Mouse (Mus musculus) heart, postnatal 0 days (tissue): ENCODE measurements around the gene Nol4l. TPM values are rescaled to one million over a fixed set of nuclear protein-coding genes. Genes with fewer than 3 reads are reported as not detected.

Experiments used
- ATAC-seq: fragments of 200-750 bp; cut with Nextera tagmentation; 2 replicates; pipeline ENCODE4 v1.8.0; 2017; ENCODE audit warnings: low read depth, moderate number of reproducible peaks, moderate library complexity; ENCODE audit not compliant: insufficient read depth
- DNase-seq: peaks from one replicate; pipeline ENCODE4 v3.0.0-alpha.2; 2016; ENCODE audit warnings: low spot score
- H3K27ac ChIP-seq: fragments of 300-500 bp; sonication (generic); 2 replicates; pipeline ENCODE4 v1.5.1; 2014; ENCODE audit warnings: low read depth, mild to moderate bottlenecking
- H3K27me3 ChIP-seq: fragments of 300-500 bp; sonication (generic); 2 replicates; pipeline ENCODE4 v1.6.1; 2014; ENCODE audit warnings: low read length, mixed read lengths; ENCODE audit not compliant: control insufficient read depth, insufficient read depth
- H3K36me3 ChIP-seq: fragments of 300-500 bp; sonication (generic); replicated peaks from 2 replicates; pipeline ENCODE4 v1.6.1; 2014; ENCODE audit warnings: low read length, mixed read lengths; ENCODE audit not compliant: control insufficient read depth, insufficient read depth
- H3K4me1 ChIP-seq: fragments of 300-500 bp; sonication (generic); 2 replicates; pipeline ENCODE4 v1.6.1; 2014; ENCODE audit warnings: antibody characterized with exemption; ENCODE audit not compliant: control insufficient read depth, insufficient read depth
- H3K4me2 ChIP-seq: fragments of 300-500 bp; sonication (generic); 2 replicates; pipeline ENCODE4 v1.6.1; 2014; ENCODE audit warnings: low read depth, mild to moderate bottlenecking, low read length, moderate library complexity
- H3K4me3 ChIP-seq: fragments of 300-500 bp; sonication (generic); 2 replicates; pipeline ENCODE4 v1.5.1; 2014; ENCODE audit warnings: low read depth, low read length
- H3K9ac ChIP-seq: fragments of 300-500 bp; sonication (generic); replicated peaks from 2 replicates; pipeline ENCODE4 v1.6.1; 2014; ENCODE audit warnings: low read depth, low read length, mixed read lengths
- H3K9me3 ChIP-seq: fragments of 300-500 bp; sonication (generic); replicated peaks from 2 replicates; pipeline ENCODE4 v1.6.1; 2016; ENCODE audit warnings: low read length; ENCODE audit not compliant: control insufficient read depth
- CTCF ChIP-seq: IDR thresholded peaks from 2 replicates; pipeline ENCODE4 v1.5.1; 2016; ENCODE audit warnings: antibody characterized with exemption, control low read depth, low read depth
- EP300 ChIP-seq: IDR thresholded peaks from 2 replicates; pipeline ENCODE4 v1.6.1; 2016; ENCODE audit warnings: antibody characterized with exemption, low read depth
- WGBS: fragments of 180-500 bp; shearing (Covaris S2); extraction: QIAGEN DNeasy Blood & Tissue Kit; methylation state at CpG from one replicate; pipeline ENCODE4 v1.1.7; 2014; 5-methylcytosine and 5-hydroxymethylcytosine counted together
- polyA plus RNA-seq: library from polyadenylated mRNA; unstranded; fragments of >200 nt; fragmentation: Nextera tagmentation; extraction: Ambion mirVana; gene quantifications from 2 replicates; pipeline ENCODE4 v1.2.1, GENCODE M21; 2015
- total RNA-seq: library from RNA; depleted of rRNA; stranded (reverse); fragments of >200 nt; gene quantifications from 2 replicates; pipeline ENCODE4 v1.2.3, GENCODE M21; 2014; ENCODE audit warnings: low replicate concordance

Gene Nol4l
- total and polyA plus RNA-seq, 2 experiments from 2014 or later, result 4.3 to 13.1 TPM

GRCm38 (mm10) chr2:153469764-153470163, 60.0 kb downstream of the Nol4l start:
- peak overlapping the region; percentile 31; the same call in 1 of the 2 replicates for H3K27ac ChIP-seq
- H3K36me3 ChIP-seq, result no peaks in the 10 kb centered on the region
- DNase-seq, result no peak
- 54% methylated on average over 4 of the region's 4 CpGs for WGBS
- no peak overlapping the region for H3K9ac ChIP-seq
- TF ChIP-seq EP300, result no peak
- TF ChIP-seq CTCF, result no peak
- no peaks in the 10 kb centered on the region for H3K9me3 ChIP-seq
- 0 out of 2 replicates have a peak, but pooled peaks cover 10% of the 10 kb centered on the region for H3K4me1 ChIP-seq
- no peaks in the 10 kb centered on the region for H3K27me3 ChIP-seq
- no peak overlapping the region for H3K4me3 ChIP-seq
- ATAC-seq, result peak; percentile 49; the same call in 1 of the 2 replicates
- no peak overlapping the region for H3K4me2 ChIP-seq

DNA sequence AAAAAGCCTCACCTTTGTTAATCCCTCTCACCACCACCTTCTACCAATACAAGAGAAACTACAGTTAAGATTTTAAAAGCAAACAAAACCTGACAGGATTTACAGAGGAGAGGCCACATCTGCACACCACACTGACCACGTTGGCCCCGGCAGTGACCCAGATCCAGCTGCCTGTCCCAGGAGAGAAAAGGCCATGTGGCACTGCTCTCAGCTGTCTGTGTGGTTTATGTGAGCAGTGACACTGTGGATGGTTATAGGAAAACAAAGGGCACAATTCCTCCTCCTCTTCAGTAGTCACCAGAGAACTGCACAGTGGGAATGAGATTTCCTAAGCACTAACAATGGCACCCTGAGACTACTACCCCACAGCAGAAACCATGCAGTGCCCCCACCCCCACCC, 60.5 kb downstream of the Nol4l start:
- no peaks in the 10 kb centered on the region for H3K27me3 ChIP-seq
- no peak for TF ChIP-seq CTCF
- no peak for TF ChIP-seq EP300
- H3K4me1 ChIP-seq, result 0 out of 2 replicates have a peak, but pooled peaks cover 6% of the 10 kb centered on the region
- no peak overlapping the region for H3K4me3 ChIP-seq
- peak overlapping the region; percentile 32; the same call in 1 of the 2 replicates for H3K27ac ChIP-seq
- no peaks in the 10 kb centered on the region for H3K9me3 ChIP-seq
- H3K36me3 ChIP-seq, result no peaks in the 10 kb centered on the region
- H3K4me2 ChIP-seq, result no peak overlapping the region
- H3K9ac ChIP-seq, result no peak overlapping the region
- DNase-seq, result no peak
- 52% methylated on average over 2 of the region's 2 CpGs for WGBS
- 0 out of 2 replicates have a peak, but pooled peaks have one; percentile 27 for ATAC-seq

GRCm38 (mm10) chr2:153467372-153467771, 62.4 kb downstream of the Nol4l start:
- WGBS, result 59% methylated on average over 1 of the region's 1 CpGs
- no peak overlapping the region for H3K4me3 ChIP-seq
- no peaks in the 10 kb centered on the region for H3K27me3 ChIP-seq
- no peak overlapping the region for H3K27ac ChIP-seq
- no peaks in the 10 kb centered on the region for H3K36me3 ChIP-seq
- DNase-seq (no peak), ATAC-seq (no peak)
- H3K9ac ChIP-seq, result no peak overlapping the region
- H3K4me1 ChIP-seq, result no peaks in the 10 kb centered on the region
- TF ChIP-seq CTCF (no peak), EP300 (no peak)
- H3K4me2 ChIP-seq, result no peak overlapping the region
- H3K9me3 ChIP-seq, result no peaks in the 10 kb centered on the region

DNA sequence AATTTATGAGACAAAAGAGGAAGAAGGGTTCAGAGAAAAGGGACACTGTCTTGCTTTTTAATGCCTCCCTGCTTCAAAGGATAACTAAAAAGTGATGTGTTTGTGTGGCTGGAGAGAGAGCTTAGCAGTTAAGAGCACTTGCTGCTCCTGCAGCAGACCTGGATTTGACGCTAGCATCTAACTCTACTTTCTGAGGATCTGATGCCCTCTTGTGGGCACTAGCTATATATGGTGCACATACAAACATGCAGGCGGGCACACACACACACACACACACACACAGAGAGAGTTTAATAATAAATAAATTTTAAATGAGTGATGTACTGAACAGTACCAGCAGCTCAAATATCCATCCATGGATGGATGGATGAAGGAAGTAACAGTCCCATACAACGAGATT, 66.5 kb downstream of the Nol4l start:
- Histone ChIP-seq H3K4me3 (no peak overlapping the region), H3K9ac (no peak overlapping the region), H3K4me2 (no peak overlapping the region), H3K27me3 (no peaks in the 10 kb centered on the region), H3K4me1 (peaks cover 8% of the 10 kb centered on the region), H3K36me3 (no peaks in the 10 kb centered on the region), H3K27ac (no peak overlapping the region), H3K9me3 (no peaks in the 10 kb centered on the region)
- ATAC-seq (no peak), DNase-seq (no peak)
- TF ChIP-seq EP300, result no peak
- TF ChIP-seq CTCF, result peak; percentile 23; the same call in 1 of the 2 replicates
- 92% methylated on average over 3 of the region's 3 CpGs for WGBS

- no peak for TF ChIP-seq CTCF
- peak; percentile 61; the same call in 1 of the 2 replicates for TF ChIP-seq EP300
- Histone ChIP-seq H3K4me2 (no peak overlapping the region), H3K9me3 (no peaks in the 10 kb centered on the region), H3K4me1 (peaks cover 10% of the 10 kb centered on the region), H3K4me3 (no peak overlapping the region), H3K9ac (no peak overlapping the region; the same call in 1 of the 2 replicates), H3K27ac (peak overlapping the region; percentile 89), H3K36me3 (no peaks in the 10 kb centered on the region), H3K27me3 (no peaks in the 10 kb centered on the region)
- peak; percentile 49 for DNase-seq
- peak; percentile 79 for ATAC-seq
- WGBS, result 44% methylated on average over 3 of the region's 3 CpGs
Observed at GRCm38 (mm10) chr2:153458022-153458441, 71.7 kb downstream of the Nol4l start.

DNA sequence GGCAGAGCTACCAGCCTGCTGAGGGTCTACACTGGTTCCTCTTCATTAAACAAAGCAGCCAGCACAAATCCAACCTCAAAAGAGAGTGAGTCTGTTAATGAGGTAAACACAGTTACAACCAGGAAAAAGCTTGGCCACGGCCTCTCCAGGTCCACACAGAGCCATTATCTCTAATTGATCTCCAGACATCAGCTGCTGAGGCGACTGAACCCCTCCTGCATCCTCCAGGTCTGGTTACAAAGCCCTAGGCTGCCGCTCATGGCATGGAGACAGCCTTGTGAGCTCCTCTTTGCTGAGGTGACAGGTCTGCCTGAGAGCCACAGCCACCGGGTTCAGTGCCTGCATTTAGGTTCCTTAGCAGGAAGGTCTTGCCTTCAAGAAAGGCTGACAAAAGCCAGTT, 72.3 kb downstream of the Nol4l start:
- TF ChIP-seq CTCF, result no peak
- TF ChIP-seq EP300, result no peak
- no peak overlapping the region for H3K9ac ChIP-seq
- 49% methylated on average over 4 of the region's 4 CpGs for WGBS
- no peaks in the 10 kb centered on the region for H3K36me3 ChIP-seq
- peak overlapping the region; percentile 89 for H3K27ac ChIP-seq
- ATAC-seq (no peak), DNase-seq (no peak)
- H3K27me3 ChIP-seq, result no peaks in the 10 kb centered on the region
- H3K9me3 ChIP-seq, result no peaks in the 10 kb centered on the region
- no peak overlapping the region for H3K4me2 ChIP-seq
- H3K4me3 ChIP-seq, result no peak overlapping the region
- H3K4me1 ChIP-seq, result peaks cover 10% of the 10 kb centered on the region
